Mouse (Mus musculus) midbrain, postnatal 0 days (tissue): Measurements from ENCODE around the gene Krtap6-5. TPM values are rescaled to one million over a fixed set of nuclear protein-coding genes. Genes with fewer than 3 reads are reported as not detected.

ENCODE experiments used
- ATAC-seq: fragments of 200-750 bp; cut with Nextera tagmentation; 2 replicates; pipeline ENCODE4 v1.8.0; 2017; ENCODE audit warnings: moderate number of reproducible peaks, mild to moderate bottlenecking, moderate TSS enrichment, moderate library complexity; ENCODE audit not compliant: low FRiP score
- DNase-seq: peaks from one replicate; pipeline ENCODE4 v3.0.0-alpha.2; 2015; ENCODE audit warnings: low spot score
- H3K27ac ChIP-seq: fragments of 300-500 bp; sonication (generic); 2 replicates; pipeline ENCODE4 v1.5.1; 2014; ENCODE audit warnings: low read depth, mild to moderate bottlenecking, low read length, mixed read lengths
- H3K27me3 ChIP-seq: fragments of 300-500 bp; sonication (generic); 2 replicates; pipeline ENCODE4 v1.6.1; 2014; ENCODE audit warnings: low read length, control low read depth, mixed read lengths; ENCODE audit not compliant: insufficient read depth
- H3K36me3 ChIP-seq: fragments of 300-500 bp; sonication (generic); 2 replicates; pipeline ENCODE4 v1.6.1; 2014; ENCODE audit warnings: low read length, control low read depth, mixed read lengths; ENCODE audit not compliant: insufficient read depth
- H3K4me1 ChIP-seq: fragments of 300-500 bp; sonication (generic); 2 replicates; pipeline ENCODE4 v1.6.1; 2014; ENCODE audit warnings: mild to moderate bottlenecking, control low read depth, antibody characterized with exemption, low read length, mixed read lengths; ENCODE audit not compliant: insufficient read depth
- H3K4me2 ChIP-seq: fragments of 300-500 bp; sonication (generic); 2 replicates; pipeline ENCODE4 v1.6.1; 2014; ENCODE audit warnings: low read depth, mild to moderate bottlenecking, low read length, mixed read lengths; ENCODE audit not compliant: poor library complexity, severe bottlenecking
- H3K4me3 ChIP-seq: fragments of 300-500 bp; sonication (generic); 2 replicates; pipeline ENCODE4 v1.5.1; 2014; ENCODE audit warnings: low read depth, mild to moderate bottlenecking, low read length, moderate library complexity
- H3K9ac ChIP-seq: fragments of 300-500 bp; sonication (generic); replicated peaks from 2 replicates; pipeline ENCODE4 v1.6.1; 2014; ENCODE audit warnings: mild to moderate bottlenecking, low read length, moderate library complexity, mixed read lengths; ENCODE audit not compliant: poor library complexity, severe bottlenecking
- H3K9me3 ChIP-seq: fragments of 300-500 bp; sonication (generic); 2 replicates; pipeline ENCODE4 v1.6.1; 2016; ENCODE audit warnings: low read length, control low read depth
- CTCF ChIP-seq: IDR thresholded peaks from 2 replicates; pipeline ENCODE4 v1.5.1; 2016; ENCODE audit warnings: antibody characterized with exemption, mild to moderate bottlenecking
- WGBS: fragments of 180-500 bp; shearing (Covaris S2); extraction: QIAGEN DNeasy Blood & Tissue Kit; methylation state at CpG from one replicate; pipeline ENCODE4 v1.1.7; 2014; 5-methylcytosine and 5-hydroxymethylcytosine counted together
- polyA plus RNA-seq: library from polyadenylated mRNA; unstranded; fragments of >200 nt; fragmentation: Nextera tagmentation; extraction: Ambion mirVana; gene quantifications from 2 replicates; pipeline ENCODE4 v1.2.1, GENCODE M21; 2015
- total RNA-seq: library from RNA; depleted of rRNA; stranded (reverse); fragments of >200 nt; gene quantifications from 2 replicates; pipeline ENCODE4 v1.2.3, GENCODE M21; 2014; rRNA removed

Krtap6-5 gene
- total and polyA plus RNA-seq, 2 experiments from 2014 or later: not detected

DNA sequence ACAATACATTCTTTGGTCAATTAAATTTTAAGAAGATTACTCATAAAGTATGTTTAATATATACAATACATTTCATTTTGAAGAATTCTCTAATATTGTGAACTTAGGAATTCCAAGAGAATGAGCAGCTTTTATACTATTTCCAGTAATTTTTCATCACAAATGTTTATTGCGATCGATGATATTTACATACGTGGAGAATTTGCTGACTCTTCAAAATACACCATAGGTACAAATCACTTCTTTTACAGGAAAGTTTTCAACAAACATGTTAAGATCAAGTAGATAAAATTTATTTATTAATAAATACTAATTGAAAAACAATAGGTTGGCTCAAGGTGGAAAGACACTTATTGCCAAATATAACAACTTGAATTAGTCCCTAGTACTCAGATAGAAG, 33.7 kb downstream of the Krtap6-5 start:
- H3K36me3 ChIP-seq: no peaks in the 10 kb centered on the region
- no peaks in the 10 kb centered on the region for H3K27me3 ChIP-seq
- no peak for DNase-seq
- WGBS: 95% methylated on average over 3 of the region's 3 CpGs
- TF ChIP-seq CTCF: no peak
- no peaks in the 10 kb centered on the region for H3K4me1 ChIP-seq
- no peak overlapping the region for H3K9ac ChIP-seq
- no peak overlapping the region for H3K4me2 ChIP-seq
- H3K4me3 ChIP-seq: no peak overlapping the region
- H3K9me3 ChIP-seq: no peaks in the 10 kb centered on the region
- no peak for ATAC-seq
- no peak overlapping the region for H3K27ac ChIP-seq

DNA sequence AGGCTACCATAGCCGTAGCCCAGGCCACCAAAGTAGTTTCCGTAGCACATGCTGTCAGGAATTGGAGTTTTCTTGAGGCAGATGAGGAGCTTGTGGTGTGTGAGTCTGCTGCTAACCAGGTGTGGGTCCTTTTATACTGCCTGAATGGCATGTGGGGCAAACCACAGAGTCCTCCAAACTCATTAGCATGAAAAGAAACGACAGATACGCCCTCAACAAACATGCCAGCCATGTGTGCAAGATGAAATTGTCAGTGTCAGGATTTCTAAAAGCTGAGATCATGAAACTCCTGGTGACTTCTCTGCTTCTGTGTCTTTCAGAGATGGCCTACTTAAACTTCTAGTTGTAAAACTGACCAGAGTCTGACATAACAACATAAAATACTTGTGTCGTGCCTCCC, 37.0 kb downstream of the Krtap6-5 start, which contains the start of gene Krtap22-2:
TSS of gene Krtap22-2 (minus strand) at position 101 of the 400 bp plus-strand sequence.
- H3K4me1 ChIP-seq: no peaks in the 10 kb centered on the region
- DNase-seq: no peak
- H3K27me3 ChIP-seq: no peaks in the 10 kb centered on the region
- H3K4me2 ChIP-seq: no peak within 1 kb of the TSS
- no peak within 1 kb of the TSS for H3K27ac ChIP-seq
- H3K4me3 ChIP-seq: no peak within 1 kb of the TSS
- H3K9ac ChIP-seq: no peak within 1 kb of the TSS
- WGBS: 79% methylated on average over 5 of the region's 5 CpGs
- TF ChIP-seq CTCF: no peak
- H3K36me3 ChIP-seq: no peaks in the 10 kb centered on the region
- H3K9me3 ChIP-seq: no peaks in the 10 kb centered on the region
- ATAC-seq: no peak

Other genes starting within 250 kb of the Krtap6-5 start
- gene Gm20741, start 235.7 kb downstream of the Krtap6-5 start, total RNA-seq: not detected in 2 replicates
- gene Gm20741, start 235.7 kb downstream of the Krtap6-5 start, polyA plus RNA-seq: not detected in 2 replicates
- gene Krtap15, start 227.7 kb downstream of the Krtap6-5 start, total RNA-seq: not detected in 2 replicates
- gene Krtap15, start 227.7 kb downstream of the Krtap6-5 start, polyA plus RNA-seq: not detected in 2 replicates
- gene Krtap14, start 221.7 kb downstream of the Krtap6-5 start, total RNA-seq: not detected in 2 replicates
- gene Krtap14, start 221.7 kb downstream of the Krtap6-5 start, polyA plus RNA-seq: not detected in 2 replicates
- gene Krtap19-1, start 178.5 kb downstream of the Krtap6-5 start, total RNA-seq: not detected in 2 replicates
- gene Krtap19-1, start 178.5 kb downstream of the Krtap6-5 start, polyA plus RNA-seq: not detected in 2 replicates
- not detected in 2 replicates for gene Krtap19-2, start 173.6 kb downstream of the Krtap6-5 start, total RNA-seq
- not detected in 2 replicates for gene Krtap19-2, start 173.6 kb downstream of the Krtap6-5 start, polyA plus RNA-seq
- gene Krtap19-3, start 169.8 kb downstream of the Krtap6-5 start, total RNA-seq: not detected in 2 replicates
- gene Krtap19-3, start 169.8 kb downstream of the Krtap6-5 start, polyA plus RNA-seq: not detected in 2 replicates
- gene Krtap19-4, start 162.8 kb downstream of the Krtap6-5 start, total RNA-seq: not detected in 2 replicates
- not detected in 2 replicates for gene Krtap19-4, start 162.8 kb downstream of the Krtap6-5 start, polyA plus RNA-seq
- not detected in 2 replicates for gene Krtap19-5, start 151.4 kb downstream of the Krtap6-5 start, total RNA-seq
- not detected in 2 replicates for gene Krtap19-5, start 151.4 kb downstream of the Krtap6-5 start, polyA plus RNA-seq
- not detected in 2 replicates for gene Krtap19-9b, start 115.6 kb downstream of the Krtap6-5 start, total RNA-seq
- gene Krtap19-9b, start 115.6 kb downstream of the Krtap6-5 start, polyA plus RNA-seq: not detected in 2 replicates
- gene Krtap16-3, start 85.0 kb downstream of the Krtap6-5 start, total RNA-seq: not detected in 2 replicates
- gene Krtap16-3, start 85.0 kb downstream of the Krtap6-5 start, polyA plus RNA-seq: not detected in 2 replicates
- not detected in 2 replicates for gene Krtap22-2, start 37.1 kb downstream of the Krtap6-5 start, total RNA-seq
- gene Krtap22-2, start 37.1 kb downstream of the Krtap6-5 start, polyA plus RNA-seq: not detected in 2 replicates
- gene Gm10229, start 32.6 kb downstream of the Krtap6-5 start, total RNA-seq: not detected in 2 replicates
- not detected in 2 replicates for gene Gm10229, start 32.6 kb downstream of the Krtap6-5 start, polyA plus RNA-seq
- not detected in 2 replicates for gene Krtap6-1, start 16.2 kb downstream of the Krtap6-5 start, total RNA-seq
- not detected in 2 replicates for gene Krtap6-1, start 16.2 kb downstream of the Krtap6-5 start, polyA plus RNA-seq
- gene Gm10228, start 6.4 kb downstream of the Krtap6-5 start, total RNA-seq: not detected in 2 replicates
- gene Gm10228, start 6.4 kb downstream of the Krtap6-5 start, polyA plus RNA-seq: not detected in 2 replicates
- gene 1110025L11Rik, start 16.1 kb upstream of the Krtap6-5 start, total RNA-seq: not detected in 2 replicates
- not detected in 2 replicates for gene 1110025L11Rik, start 16.1 kb upstream of the Krtap6-5 start, polyA plus RNA-seq
- gene Krtap6-3, start 36.1 kb upstream of the Krtap6-5 start, total RNA-seq: not detected in 2 replicates
- gene Krtap6-3, start 36.1 kb upstream of the Krtap6-5 start, polyA plus RNA-seq: not detected in 2 replicates
- gene Gm6358, start 93.0 kb upstream of the Krtap6-5 start, total RNA-seq: not detected in 2 replicates
- not detected in 2 replicates for gene Gm6358, start 93.0 kb upstream of the Krtap6-5 start, polyA plus RNA-seq
- gene Gm10061, start 103.2 kb upstream of the Krtap6-5 start, total RNA-seq: not detected in 2 replicates
- not detected in 2 replicates for gene Gm10061, start 103.2 kb upstream of the Krtap6-5 start, polyA plus RNA-seq
- not detected in 2 replicates for gene Gm9789, start 110.1 kb upstream of the Krtap6-5 start, total RNA-seq
- not detected in 2 replicates for gene Gm9789, start 110.1 kb upstream of the Krtap6-5 start, polyA plus RNA-seq
- not detected in 2 replicates for gene Gm7735, start 121.6 kb upstream of the Krtap6-5 start, total RNA-seq
- not detected in 2 replicates for gene Gm7735, start 121.6 kb upstream of the Krtap6-5 start, polyA plus RNA-seq
- not detected in 2 replicates for gene 1110057P08Rik, start 126.9 kb upstream of the Krtap6-5 start, total RNA-seq
- not detected in 2 replicates for gene 1110057P08Rik, start 126.9 kb upstream of the Krtap6-5 start, polyA plus RNA-seq
- not detected in 2 replicates for gene Krtap20-2, start 158.0 kb upstream of the Krtap6-5 start, total RNA-seq
- gene Krtap20-2, start 158.0 kb upstream of the Krtap6-5 start, polyA plus RNA-seq: not detected in 2 replicates